Mouse (Mus musculus): ENCODE measurements around the gene Nod1. TPM values are rescaled to one million over a fixed set of nuclear protein-coding genes. Genes with fewer than 3 reads are reported as not detected.

The Nod1 gene
- polyA plus RNA-seq, 1 experiment from 2014 or later: 2.2 TPM

Other genes starting within 250 kb of the Nod1 start
- gene Znrf2, start 155.7 kb downstream of the Nod1 start, polyA plus RNA-seq (2016; fragmentation: Nextera tagmentation; extraction: Ambion mirVana): 2.9 and 3.2 TPM in 2 replicates
- 6.9 and 7.4 TPM in 2 replicates for gene Ggct, start 20.3 kb upstream of the Nod1 start, polyA plus RNA-seq (2016; fragmentation: Nextera tagmentation; extraction: Ambion mirVana)
- 171 and 176 TPM in 2 replicates for gene Gars, start 65.4 kb upstream of the Nod1 start, polyA plus RNA-seq (2016; fragmentation: Nextera tagmentation; extraction: Ambion mirVana)
- 0.78 and 1.0 TPM in 2 replicates for gene Crhr2, start 160.4 kb upstream of the Nod1 start, polyA plus RNA-seq (2016; fragmentation: Nextera tagmentation; extraction: Ambion mirVana)
- 0.41 and 0.63 TPM in 2 replicates for gene Inmt, start 202.4 kb upstream of the Nod1 start, polyA plus RNA-seq (2016; fragmentation: Nextera tagmentation; extraction: Ambion mirVana)
- gene Mindy4, start 230.8 kb upstream of the Nod1 start, polyA plus RNA-seq (2016; fragmentation: Nextera tagmentation; extraction: Ambion mirVana): 1.7 and 2.1 TPM in 2 replicates

Data from liver, embryonic 12.5 days (tissue).